Mouse (Mus musculus) c-Kit-positive CD71-positive TER-119-positive erythroid progenitor cells, embryonic 14.5 days (primary cell): ENCODE results near the gene Gm11568.
"Not testable (repeated sequence)": the region's sequence is repeated elsewhere in the genome, so short reads cannot be mapped to it uniquely, and the experiment has no call there.

Experiments used
- DNase-seq: peaks from one replicate; pipeline ENCODE4 v3.0.0-alpha.2; 2013; ENCODE audit warnings: low spot score

Gene Gm11568

GRCm38 (mm10) chr11:99857617-99858016, at the start of gene Gm11568:
TSS of gene Gm11568 (plus strand) at chr11:99857917.
- no peak for DNase-seq

- not testable (repeated sequence) for DNase-seq
Observed at GRCm38 (mm10) chr11:99809792-99810191, 47.9 kb upstream of the Gm11568 start, which contains the start of gene Krtap4-13. TSS of gene Krtap4-13 (minus strand) at chr11:99809892.

- not testable (repeated sequence) for DNase-seq
Observed at GRCm38 (mm10) chr11:99815566-99815965, 42.2 kb upstream of the Gm11568 start, which contains the start of gene Gm11564. TSS of gene Gm11564 (minus strand) at chr11:99815666.

- DNase-seq: no peak
Observed at GRCm38 (mm10) chr11:99837966-99838365, 19.8 kb upstream of the Gm11568 start, which contains the start of gene 2300003K06Rik. TSS of gene 2300003K06Rik (minus strand) at chr11:99838066.

DNA sequence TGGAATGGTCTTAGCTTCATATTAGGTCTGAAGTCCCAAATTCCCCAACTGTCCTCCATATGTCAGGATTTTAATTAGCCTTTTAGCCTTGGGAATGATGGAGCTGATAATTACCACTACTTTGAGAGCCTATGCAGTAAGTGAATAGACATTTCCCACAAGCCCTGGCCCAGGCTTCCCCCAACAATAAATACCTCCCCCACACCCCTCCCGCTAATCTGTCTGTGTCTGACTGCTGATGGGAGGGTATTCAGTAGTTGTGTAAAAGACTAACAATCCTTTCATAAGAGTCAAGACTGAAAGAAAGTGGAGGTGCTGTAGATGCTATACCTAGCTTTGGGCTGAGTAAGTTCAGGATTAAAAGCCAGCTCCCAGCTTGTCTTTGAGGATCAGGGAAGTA, 15.5 kb upstream of the Gm11568 start:
- DNase-seq: no peak

GRCm38 (mm10) chr11:99846746-99847145, 11.0 kb upstream of the Gm11568 start:
- no peak for DNase-seq

GRCm38 (mm10) chr11:99851508-99851907, 6.2 kb upstream of the Gm11568 start, which contains the start of gene Krtap4-16:
TSS of gene Krtap4-16 (minus strand) at chr11:99851608.
- DNase-seq: no peak

DNA sequence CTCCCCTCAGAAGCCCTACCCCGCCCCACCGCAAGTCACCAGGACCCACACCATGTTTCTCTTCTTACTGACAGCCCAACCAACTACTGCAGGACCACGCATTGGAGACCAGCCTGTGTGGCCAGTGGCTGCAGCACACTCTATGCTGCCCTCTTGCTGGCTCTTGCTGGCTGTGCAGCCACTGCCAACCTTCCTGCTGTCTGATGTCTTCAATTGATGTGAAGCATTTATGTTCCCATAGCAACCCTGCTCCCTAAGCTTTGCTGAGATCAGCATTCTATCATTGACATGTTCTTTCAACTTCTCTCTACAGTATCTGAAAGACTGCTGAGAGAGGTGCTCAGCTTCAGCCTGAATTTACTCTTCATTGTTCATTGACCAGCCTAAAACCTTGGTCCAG, 3.6 kb upstream of the Gm11568 start:
- no peak for DNase-seq

DNA sequence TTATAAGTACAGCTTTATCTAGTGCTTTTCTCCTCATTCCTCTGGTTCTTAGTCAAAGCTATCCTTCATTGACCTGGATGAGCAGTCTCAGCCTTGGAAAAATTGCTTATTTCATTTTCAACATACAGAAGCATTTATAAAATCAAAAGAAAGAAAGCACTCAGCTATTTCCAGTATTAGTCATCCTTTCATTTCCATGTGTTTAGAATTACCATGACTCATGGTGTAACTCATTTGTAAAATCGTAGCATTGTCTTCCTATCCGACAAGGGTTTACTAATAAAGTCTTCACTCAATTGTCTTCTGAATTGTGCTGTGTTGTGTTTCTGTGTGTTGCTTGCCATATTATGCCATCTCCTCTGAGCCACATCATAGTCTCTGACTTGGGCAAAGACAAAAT, 1.0 kb downstream of the Gm11568 start:
- no peak for DNase-seq

DNA sequence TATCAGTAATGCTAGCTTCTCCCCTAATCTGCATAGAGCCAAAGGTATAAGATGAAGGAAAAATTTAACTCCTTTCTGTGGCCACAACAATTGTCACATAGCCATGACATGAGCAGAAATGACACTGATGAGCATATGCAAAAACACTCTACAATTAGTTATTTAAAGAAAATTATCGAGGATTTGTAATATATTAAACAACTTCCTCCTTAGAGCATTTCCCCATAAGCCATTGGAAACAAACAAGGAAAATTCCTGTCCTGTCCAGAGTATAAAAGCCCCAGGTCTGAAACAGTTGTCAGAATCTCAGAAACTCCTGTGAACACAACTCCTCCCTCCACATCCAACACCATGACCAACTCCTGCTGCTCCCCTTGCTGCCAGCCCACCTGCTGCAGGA, 6.5 kb downstream of the Gm11568 start, which contains the start of gene Gm11559:
Gene Gm11559, plus strand, starts transcription at position 301 of the 400 bp plus-strand sequence.
- DNase-seq: not testable (repeated sequence)

DNA sequence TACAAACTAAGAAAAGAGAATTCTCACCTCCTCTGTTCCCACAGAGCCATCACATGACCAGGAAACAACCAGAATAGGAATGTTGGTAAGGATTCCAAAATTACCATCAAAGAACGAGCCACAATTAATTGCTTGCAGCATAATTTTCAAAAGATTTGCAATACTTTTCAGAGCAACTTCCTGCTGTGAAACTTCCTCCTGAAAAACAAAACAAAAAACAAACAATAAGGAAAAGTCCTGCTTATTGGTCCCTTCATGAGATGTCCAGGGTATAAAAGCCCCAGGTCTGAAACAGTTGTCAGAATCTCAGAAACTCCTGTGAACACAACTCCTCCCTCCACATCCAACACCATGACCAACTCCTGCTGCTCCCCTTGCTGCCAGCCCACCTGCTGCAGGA, 15.4 kb downstream of the Gm11568 start, which contains the start of gene Krtap9-1:
Gene Krtap9-1, plus strand, starts transcription at position 301 of the 400 bp plus-strand sequence.
- not testable (repeated sequence) for DNase-seq

GRCm38 (mm10) chr11:99878887-99879286, 21.2 kb downstream of the Gm11568 start, which contains the start of gene Gm11567:
TSS of gene Gm11567 (plus strand) at chr11:99879187.
- DNase-seq: not testable (repeated sequence)

DNA sequence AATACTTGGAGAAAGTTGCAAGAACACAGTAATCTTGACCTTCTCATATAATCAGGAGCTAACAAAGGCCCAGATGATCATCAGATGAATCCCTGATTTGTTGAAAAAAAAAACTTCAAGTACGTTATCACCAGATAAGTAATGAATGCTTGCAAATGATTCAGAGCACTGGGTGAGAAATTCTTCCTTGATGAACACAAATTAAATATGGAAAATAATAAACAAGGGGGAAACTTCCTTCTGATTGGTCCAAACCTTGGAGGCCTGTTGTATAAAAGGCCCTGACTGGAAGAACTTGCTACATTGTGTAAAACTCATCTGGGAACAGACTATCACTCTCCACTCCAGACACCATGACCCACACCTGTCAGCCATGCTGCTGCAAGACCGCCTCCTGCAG, 49.9 kb downstream of the Gm11568 start, which contains the start of gene Krtap31-1:
Gene Krtap31-1, plus strand, starts transcription at position 301 of the 400 bp plus-strand sequence.
- no peak for DNase-seq
